Mouse (Mus musculus) thymus, adult 2 months (tissue): Measurements from ENCODE around the gene Palld.

ENCODE experiments used
- CTCF ChIP-seq: fragments of 200-500 bp; IDR thresholded peaks from 2 replicates; pipeline ENCODE4 v1.5.1; 2012; ENCODE audit warnings: mild to moderate bottlenecking, control low read depth, low read length, moderate library complexity, borderline replicate concordance; ENCODE audit not compliant: control insufficient read depth, poor library complexity, insufficient read depth; ENCODE audit errors: extremely low read depth
- POLR2A ChIP-seq: fragments of 200-500 bp; IDR thresholded peaks from 2 replicates; pipeline ENCODE4 v1.6.1; 2012; ENCODE audit warnings: mild to moderate bottlenecking, low read length, control low read depth, moderate library complexity; ENCODE audit not compliant: control insufficient read depth, poor library complexity, insufficient read depth; ENCODE audit errors: extremely low read depth

DNA sequence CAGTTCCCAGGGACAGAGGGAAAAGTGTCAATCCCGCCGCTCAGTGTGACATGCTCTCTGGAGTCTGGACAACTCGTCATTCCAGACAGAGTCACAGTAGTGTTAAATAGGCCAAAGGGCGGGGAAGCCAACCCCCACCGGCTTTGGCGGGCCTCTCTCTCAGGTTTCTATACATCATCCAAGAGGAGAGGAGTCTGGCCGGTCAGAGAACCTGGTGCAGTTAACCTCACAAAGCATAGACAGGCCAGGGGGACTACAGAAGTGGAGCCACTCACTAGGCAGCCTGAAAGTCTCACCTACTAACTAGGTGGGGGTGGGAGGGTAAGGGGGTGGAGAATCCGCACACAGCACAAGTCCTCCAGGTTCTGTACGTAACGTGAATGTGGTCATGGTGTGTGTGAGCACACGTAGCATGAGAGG, 312.5 kb downstream of the Palld start:
- TF ChIP-seq CTCF, result no peak
- no peak for TF ChIP-seq POLR2A
